Mouse (Mus musculus): ENCODE measurements around the gene Vmn1r79.
"Not testable (repeated sequence)": the region's sequence is repeated elsewhere in the genome, so short reads cannot be mapped to it uniquely, and the experiment has no call there.

Vmn1r79 gene

DNA sequence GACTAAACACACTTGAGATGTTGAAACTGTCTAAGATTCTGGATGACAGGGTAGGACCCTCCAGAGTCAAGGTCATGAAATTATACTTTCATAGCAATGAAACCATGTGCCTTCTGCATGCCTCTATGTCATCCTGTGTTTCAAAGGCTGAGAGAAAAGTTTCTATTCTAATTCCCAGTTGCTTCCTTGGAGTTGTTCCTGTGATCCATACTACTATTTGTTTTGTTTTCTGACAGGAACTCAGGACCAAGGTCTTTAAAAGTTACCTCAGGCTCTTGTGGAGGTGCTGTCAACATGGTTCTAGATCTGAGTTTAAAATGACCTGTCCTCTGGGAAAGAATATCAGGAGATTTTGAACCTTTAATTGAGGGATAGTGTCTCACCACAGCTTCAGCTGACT, at the start of gene Vmn1r79:
Vmn1r79 (plus strand) TSS at position 301 of the 400 bp plus-strand sequence.
- TF ChIP-seq GATA4 (IDR thresholded peaks at IDR 0.05; ENCODE audit: insufficient replicate concordance, low read length), result not testable (repeated sequence)

DNA sequence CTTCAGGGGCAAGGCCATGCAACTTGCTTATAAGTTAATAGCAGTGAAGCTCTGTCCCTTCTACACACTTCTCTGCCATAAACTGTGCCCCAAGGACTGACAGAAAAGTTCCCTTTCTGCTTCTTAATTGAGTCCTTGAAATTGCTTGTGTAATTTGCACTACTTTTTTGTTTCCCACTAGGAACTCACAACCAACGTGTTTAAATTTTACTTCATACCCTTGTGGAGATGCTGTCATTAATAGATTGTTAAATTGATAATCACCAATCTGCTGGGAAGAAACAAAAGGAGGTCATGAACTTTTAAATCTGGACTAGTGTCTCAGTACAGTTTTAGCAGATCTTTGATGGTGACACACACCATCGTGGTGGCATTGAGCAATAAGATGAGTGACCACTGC, 21.1 kb upstream of the Vmn1r79 start, which contains the start of gene Vmn1r78:
Vmn1r78 (plus strand) TSS at position 301 of the 400 bp plus-strand sequence.
- TF ChIP-seq GATA4 (IDR thresholded peaks at IDR 0.05; ENCODE audit: insufficient replicate concordance, low read length), result no peak

DNA sequence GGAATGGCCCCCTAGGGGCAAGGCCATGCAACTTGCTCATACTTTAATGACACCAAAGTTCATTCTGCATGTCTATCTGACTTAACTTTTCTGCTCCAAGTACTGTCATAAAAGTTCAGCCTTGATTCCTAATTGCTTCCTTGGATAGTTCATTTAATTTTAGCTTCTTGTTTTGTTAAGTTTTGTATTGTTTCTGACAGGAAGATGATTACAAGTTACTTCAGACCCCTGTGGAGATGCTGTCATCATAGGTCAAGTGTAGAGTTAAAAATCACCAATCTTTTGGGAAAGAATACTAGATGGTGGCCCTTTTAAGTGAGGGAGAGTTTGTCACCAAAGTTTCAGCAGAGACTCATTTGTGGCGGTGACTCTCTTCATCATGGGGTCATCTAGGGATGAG, 17.9 kb downstream of the Vmn1r79 start, which contains the start of gene Vmn1r80:
Vmn1r80 (plus strand) TSS at position 301 of the 400 bp plus-strand sequence.
- no peak for TF ChIP-seq GATA4 (IDR thresholded peaks at IDR 0.05; ENCODE audit: insufficient replicate concordance, low read length)

DNA sequence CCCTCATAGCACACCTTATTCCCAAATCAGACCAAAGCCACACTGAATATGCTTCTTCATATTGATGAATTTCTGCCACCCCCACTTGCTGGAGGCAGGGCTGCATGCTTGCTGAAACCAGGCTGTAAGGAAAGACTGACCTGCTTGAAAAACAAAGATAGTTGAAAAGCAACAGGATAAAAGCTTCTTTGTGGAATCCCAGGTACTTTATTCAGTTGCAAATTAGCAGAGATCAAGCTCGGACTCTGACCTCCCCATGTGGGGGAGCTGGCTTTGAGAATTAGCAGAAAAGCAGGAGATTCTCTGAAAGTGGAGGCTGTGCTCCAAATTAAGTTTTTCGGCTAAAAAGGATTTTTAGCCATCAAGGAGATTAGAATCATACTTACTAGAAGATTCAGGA, 33.1 kb downstream of the Vmn1r79 start:
- no peak for TF ChIP-seq GATA4 (IDR thresholded peaks at IDR 0.05; ENCODE audit: insufficient replicate concordance, low read length)

All from liver, adult (tissue).